Mouse (Mus musculus): ENCODE results near the gene Rexo1. TPM values are rescaled to one million over a fixed set of nuclear protein-coding genes. Genes with fewer than 3 reads are reported as not detected.

Rexo1 gene
- polyA plus RNA-seq, 1 experiment from 2014 or later = 30.3 TPM

- H3K27me3 ChIP-seq (replicated peaks; ENCODE audit: control insufficient read depth, insufficient read depth, low read length) = peaks cover 49% of the 10 kb centered on the region
- H3K4me3 ChIP-seq (replicated peaks; ENCODE audit: low read length) = no peak overlapping the region
- no peaks in the 10 kb centered on the region for H3K36me3 ChIP-seq (ENCODE audit: control insufficient read depth, insufficient read depth)
- H3K4me1 ChIP-seq (replicated peaks; ENCODE audit: control insufficient read depth, insufficient read depth, low read length) = peaks cover 2% of the 10 kb centered on the region; the same call in 1 of the 2 replicates
- no peak overlapping the region for H3K9ac ChIP-seq (replicated peaks; ENCODE audit: low read depth, low read length)
- no peak for ATAC-seq
- H3K27ac ChIP-seq (ENCODE audit: low read length) = no peak overlapping the region
- no peaks in the 10 kb centered on the region for H3K9me3 ChIP-seq (ENCODE audit: control insufficient read depth, low read length)
- WGBS = 1% methylated on average over 9 of the region's 9 CpGs
- no peak overlapping the region for H3K4me2 ChIP-seq (ENCODE audit: low read length)
These were observed 56.6 kb downstream of the Rexo1 start for GRCm38 (mm10) chr10:80504724-80505123.

DNA sequence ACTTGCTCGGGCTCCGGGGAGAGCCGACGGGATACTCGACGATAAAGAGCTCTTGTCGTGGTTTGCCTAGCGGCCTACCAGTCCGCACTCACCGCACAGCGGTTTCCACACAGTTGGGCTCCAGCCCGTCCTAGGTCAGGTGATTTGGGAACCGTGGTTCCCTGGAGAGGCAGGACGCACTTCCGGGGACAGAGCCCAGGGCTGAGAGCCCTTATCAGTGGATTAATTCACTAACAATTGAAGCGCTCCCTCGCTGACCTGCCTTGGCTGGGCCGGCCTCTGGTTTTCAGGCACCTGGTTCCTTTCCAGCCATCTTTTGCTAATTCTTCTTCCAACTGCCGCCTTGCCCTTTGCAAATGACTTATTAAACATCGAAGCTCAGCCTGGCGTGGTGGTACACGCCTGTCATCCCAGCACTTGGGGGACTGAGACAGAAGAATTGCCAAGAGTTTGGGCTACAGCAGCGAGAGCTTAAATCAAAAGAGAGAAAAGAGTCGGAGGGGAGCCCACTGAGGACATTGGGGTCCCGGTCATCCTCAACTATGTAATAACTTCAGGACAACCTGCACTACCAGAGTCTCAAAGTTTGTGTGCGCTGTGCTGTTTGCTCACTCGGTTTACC, 57.6 kb downstream of the Rexo1 start:
- no peaks in the 10 kb centered on the region for H3K9me3 ChIP-seq (ENCODE audit: control insufficient read depth, low read length)
- no peak overlapping the region for H3K9ac ChIP-seq (replicated peaks; ENCODE audit: low read depth, low read length)
- WGBS = 1% methylated on average over 27 of the region's 27 CpGs
- no peak for ATAC-seq
- H3K27me3 ChIP-seq (replicated peaks; ENCODE audit: control insufficient read depth, insufficient read depth, low read length) = peaks cover 59% of the 10 kb centered on the region
- H3K27ac ChIP-seq (ENCODE audit: low read length) = no peak overlapping the region
- H3K4me3 ChIP-seq (replicated peaks; ENCODE audit: low read length) = no peak overlapping the region
- no peaks in the 10 kb centered on the region for H3K36me3 ChIP-seq (ENCODE audit: control insufficient read depth, insufficient read depth)
- H3K4me2 ChIP-seq (ENCODE audit: low read length) = no peak overlapping the region
- no peaks in the 10 kb centered on the region for H3K4me1 ChIP-seq (replicated peaks; ENCODE audit: control insufficient read depth, insufficient read depth, low read length)

GRCm38 (mm10) chr10:80502819-80503314, 58.5 kb downstream of the Rexo1 start:
- no peaks in the 10 kb centered on the region for H3K36me3 ChIP-seq (ENCODE audit: control insufficient read depth, insufficient read depth)
- H3K4me1 ChIP-seq (replicated peaks; ENCODE audit: control insufficient read depth, insufficient read depth, low read length) = no peaks in the 10 kb centered on the region
- no peak overlapping the region for H3K27ac ChIP-seq (ENCODE audit: low read length)
- H3K4me3 ChIP-seq (replicated peaks; ENCODE audit: low read length) = no peak overlapping the region
- H3K9me3 ChIP-seq (ENCODE audit: control insufficient read depth, low read length) = no peaks in the 10 kb centered on the region
- H3K27me3 ChIP-seq (replicated peaks; ENCODE audit: control insufficient read depth, insufficient read depth, low read length) = peaks cover 65% of the 10 kb centered on the region
- 1% methylated on average over 22 of the region's 22 CpGs for WGBS
- ATAC-seq = no peak
- no peak overlapping the region for H3K9ac ChIP-seq (replicated peaks; ENCODE audit: low read depth, low read length)
- no peak overlapping the region for H3K4me2 ChIP-seq (ENCODE audit: low read length)

- Histone ChIP-seq H3K4me2 (ENCODE audit: low read length) (no peak overlapping the region), H3K9ac (replicated peaks; ENCODE audit: low read depth, low read length) (no peak overlapping the region), H3K27me3 (replicated peaks; ENCODE audit: control insufficient read depth, insufficient read depth, low read length) (peaks cover 71% of the 10 kb centered on the region), H3K4me3 (replicated peaks; ENCODE audit: low read length) (no peak overlapping the region), H3K4me1 (replicated peaks; ENCODE audit: control insufficient read depth, insufficient read depth, low read length) (no peaks in the 10 kb centered on the region), H3K36me3 (ENCODE audit: control insufficient read depth, insufficient read depth) (no peaks in the 10 kb centered on the region), H3K27ac (ENCODE audit: low read length) (no peak overlapping the region), H3K9me3 (ENCODE audit: control insufficient read depth, low read length) (no peaks in the 10 kb centered on the region)
- ATAC-seq = no peak
- WGBS = 0% methylated on average over 7 of the region's 7 CpGs
These were observed 59.1 kb downstream of the Rexo1 start for GRCm38 (mm10) chr10:80502291-80502690.

- ATAC-seq = no peak
- no peak overlapping the region for H3K4me2 ChIP-seq (ENCODE audit: low read length)
- no peak overlapping the region for H3K4me3 ChIP-seq (replicated peaks; ENCODE audit: low read length)
- H3K36me3 ChIP-seq (ENCODE audit: control insufficient read depth, insufficient read depth) = no peaks in the 10 kb centered on the region
- H3K4me1 ChIP-seq (replicated peaks; ENCODE audit: control insufficient read depth, insufficient read depth, low read length) = peaks cover 18% of the 10 kb centered on the region
- no peak overlapping the region for H3K9ac ChIP-seq (replicated peaks; ENCODE audit: low read depth, low read length)
- WGBS = under 1% methylated on average over 19 of the region's 20 CpGs
- no peak overlapping the region for H3K27ac ChIP-seq (ENCODE audit: low read length)
- peaks cover 85% of the 10 kb centered on the region for H3K27me3 ChIP-seq (replicated peaks; ENCODE audit: control insufficient read depth, insufficient read depth, low read length)
- H3K9me3 ChIP-seq (ENCODE audit: control insufficient read depth, low read length) = no peaks in the 10 kb centered on the region
These were observed 64.9 kb downstream of the Rexo1 start for GRCm38 (mm10) chr10:80496421-80496820.

- no peaks in the 10 kb centered on the region for H3K36me3 ChIP-seq (ENCODE audit: control insufficient read depth, insufficient read depth)
- peaks cover 18% of the 10 kb centered on the region for H3K4me1 ChIP-seq (replicated peaks; ENCODE audit: control insufficient read depth, insufficient read depth, low read length)
- under 1% methylated on average over 25 of the region's 35 CpGs for WGBS
- ATAC-seq = no peak
- H3K9me3 ChIP-seq (ENCODE audit: control insufficient read depth, low read length) = no peaks in the 10 kb centered on the region
- H3K9ac ChIP-seq (replicated peaks; ENCODE audit: low read depth, low read length) = no peak overlapping the region
- peak overlapping the region; percentile 16; the same call in 1 of the 2 replicates for H3K4me2 ChIP-seq (ENCODE audit: low read length)
- peaks cover 90% of the 10 kb centered on the region for H3K27me3 ChIP-seq (replicated peaks; ENCODE audit: control insufficient read depth, insufficient read depth, low read length)
- H3K4me3 ChIP-seq (replicated peaks; ENCODE audit: low read length) = peak overlapping the region; percentile 42
- no peak overlapping the region for H3K27ac ChIP-seq (ENCODE audit: low read length)
These were observed 65.5 kb downstream of the Rexo1 start for GRCm38 (mm10) chr10:80495901-80496300.

DNA sequence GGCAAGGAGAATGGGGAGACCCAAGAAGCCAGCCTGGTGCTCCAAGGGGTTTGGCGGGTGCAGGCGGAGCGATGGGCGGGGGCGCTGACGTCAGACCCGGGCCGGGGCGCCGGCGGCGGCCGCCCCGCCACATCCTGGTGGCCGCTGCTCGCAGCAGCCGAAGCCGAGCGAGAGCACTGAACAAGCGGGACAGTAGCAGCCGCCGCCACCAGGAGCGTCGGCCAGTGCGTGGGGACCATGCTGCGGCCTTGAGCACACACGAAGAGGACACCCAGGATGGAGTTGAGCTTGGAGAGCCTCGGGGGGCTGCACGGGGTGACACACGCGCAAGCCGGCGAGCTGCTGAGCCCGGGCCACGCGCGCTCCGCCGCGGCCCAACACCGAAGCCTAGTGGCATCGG, 66.6 kb downstream of the Rexo1 start, which contains the start of gene Onecut3:
Onecut3 (plus strand) TSS at position 104 of the 400 bp plus-strand sequence.
- H3K27ac ChIP-seq (ENCODE audit: low read length) = no peak within 1 kb of the TSS
- WGBS = under 1% methylated on average over 34 of the region's 42 CpGs
- peak within 1 kb of the TSS; percentile 31 for H3K9ac ChIP-seq (replicated peaks; ENCODE audit: low read depth, low read length)

More for the DNA sequence above, 66.6 kb downstream of the Rexo1 start, which contains the start of gene Onecut3:
- Histone ChIP-seq H3K4me3 (replicated peaks; ENCODE audit: low read length) (peak within 1 kb of the TSS; percentile 42), H3K36me3 (ENCODE audit: control insufficient read depth, insufficient read depth) (no peaks in the 10 kb centered on the region), H3K4me1 (replicated peaks; ENCODE audit: control insufficient read depth, insufficient read depth, low read length) (peaks cover 18% of the 10 kb centered on the region), H3K9me3 (ENCODE audit: control insufficient read depth, low read length) (no peaks in the 10 kb centered on the region), H3K27me3 (replicated peaks; ENCODE audit: control insufficient read depth, insufficient read depth, low read length) (peaks cover 90% of the 10 kb centered on the region), H3K4me2 (ENCODE audit: low read length) (peak within 1 kb of the TSS; percentile 60)
- ATAC-seq = peak; percentile 61; the same call in 1 of the 2 replicates

Small RNAs within 50 kb of the gene (microRNA-seq; reads per million reads assigned to microRNA genes)
- not detected for gene Mir6912

Other genes starting within 250 kb of the Rexo1 start
- gene 2310011J03Rik, start 241.0 kb downstream of the Rexo1 start, polyA plus RNA-seq (2015; fragmentation: Nextera tagmentation; extraction: Ambion mirVana) = 32.5 and 34.2 TPM in 2 replicates
- gene Pcsk4, start 232.1 kb downstream of the Rexo1 start, polyA plus RNA-seq (2015; fragmentation: Nextera tagmentation; extraction: Ambion mirVana) = 3.1 and 3.9 TPM in 2 replicates
- 2.2 and 3.2 TPM in 2 replicates for gene Reep6, start 231.6 kb downstream of the Rexo1 start, polyA plus RNA-seq (2015; fragmentation: Nextera tagmentation; extraction: Ambion mirVana)
- 0.51 and 0.66 TPM in 2 replicates for gene Adamtsl5, start 213.1 kb downstream of the Rexo1 start, polyA plus RNA-seq (2015; fragmentation: Nextera tagmentation; extraction: Ambion mirVana)
- 2.2 and 4.5 TPM in 2 replicates for gene Plk5, start 205.1 kb downstream of the Rexo1 start, polyA plus RNA-seq (2015; fragmentation: Nextera tagmentation; extraction: Ambion mirVana)
- 16.3 TPM in 2 replicates for gene Mex3d, start 173.9 kb downstream of the Rexo1 start, polyA plus RNA-seq (2015; fragmentation: Nextera tagmentation; extraction: Ambion mirVana)
- 247 and 256 TPM in 2 replicates for gene Mbd3, start 162.0 kb downstream of the Rexo1 start, polyA plus RNA-seq (2015; fragmentation: Nextera tagmentation; extraction: Ambion mirVana)
- gene Uqcr11, start 154.7 kb downstream of the Rexo1 start, polyA plus RNA-seq (2015; fragmentation: Nextera tagmentation; extraction: Ambion mirVana) = 455 and 522 TPM in 2 replicates
- gene Tcf3, start 127.9 kb downstream of the Rexo1 start, polyA plus RNA-seq (2015; fragmentation: Nextera tagmentation; extraction: Ambion mirVana) = 63.7 and 74.6 TPM in 2 replicates
- gene Onecut3, start 66.7 kb downstream of the Rexo1 start, polyA plus RNA-seq (2015; fragmentation: Nextera tagmentation; extraction: Ambion mirVana) = 0.07 and 0.46 TPM in 2 replicates
- 0.16 and 0.23 TPM in 2 replicates for gene Atp8b3, start 22.4 kb downstream of the Rexo1 start, polyA plus RNA-seq (2015; fragmentation: Nextera tagmentation; extraction: Ambion mirVana)
- 9.2 and 10.1 TPM in 2 replicates for gene Klf16, start 15.8 kb upstream of the Rexo1 start, polyA plus RNA-seq (2015; fragmentation: Nextera tagmentation; extraction: Ambion mirVana)
- gene Abhd17a, start 28.8 kb upstream of the Rexo1 start, polyA plus RNA-seq (2015; fragmentation: Nextera tagmentation; extraction: Ambion mirVana) = 92.2 and 93.1 TPM in 2 replicates
- 69.9 and 77.2 TPM in 2 replicates for gene Scamp4, start 41.3 kb upstream of the Rexo1 start, polyA plus RNA-seq (2015; fragmentation: Nextera tagmentation; extraction: Ambion mirVana)
- gene Adat3, start 41.3 kb upstream of the Rexo1 start, polyA plus RNA-seq (2015; fragmentation: Nextera tagmentation; extraction: Ambion mirVana) = 6.4 and 6.7 TPM in 2 replicates
- 3.1 and 4.1 TPM in 2 replicates for gene Gm49322, start 44.5 kb upstream of the Rexo1 start, polyA plus RNA-seq (2015; fragmentation: Nextera tagmentation; extraction: Ambion mirVana)
- 91.3 and 96.9 TPM in 2 replicates for gene Csnk1g2, start 61.3 kb upstream of the Rexo1 start, polyA plus RNA-seq (2015; fragmentation: Nextera tagmentation; extraction: Ambion mirVana)
- gene Btbd2, start 95.5 kb upstream of the Rexo1 start, polyA plus RNA-seq (2015; fragmentation: Nextera tagmentation; extraction: Ambion mirVana) = 75.2 and 79.7 TPM in 2 replicates
- gene Mknk2, start 116.6 kb upstream of the Rexo1 start, polyA plus RNA-seq (2015; fragmentation: Nextera tagmentation; extraction: Ambion mirVana) = 57.1 and 61.2 TPM in 2 replicates
- gene Mob3a, start 140.4 kb upstream of the Rexo1 start, polyA plus RNA-seq (2015; fragmentation: Nextera tagmentation; extraction: Ambion mirVana) = 56.9 and 59.4 TPM in 2 replicates
- 32.5 and 44.1 TPM in 2 replicates for gene Izumo4, start 140.6 kb upstream of the Rexo1 start, polyA plus RNA-seq (2015; fragmentation: Nextera tagmentation; extraction: Ambion mirVana)
- gene Ap3d1, start 180.7 kb upstream of the Rexo1 start, polyA plus RNA-seq (2015; fragmentation: Nextera tagmentation; extraction: Ambion mirVana) = 101 and 102 TPM in 2 replicates
- 17.4 and 22.5 TPM in 2 replicates for gene Dot1l, start 193.6 kb upstream of the Rexo1 start, polyA plus RNA-seq (2015; fragmentation: Nextera tagmentation; extraction: Ambion mirVana)
- 62.6 and 65.1 TPM in 2 replicates for gene Sf3a2, start 236.6 kb upstream of the Rexo1 start, polyA plus RNA-seq (2015; fragmentation: Nextera tagmentation; extraction: Ambion mirVana)
- 129 and 143 TPM in 2 replicates for gene Plekhj1, start 237.1 kb upstream of the Rexo1 start, polyA plus RNA-seq (2015; fragmentation: Nextera tagmentation; extraction: Ambion mirVana)
- gene Amh, start 243.7 kb upstream of the Rexo1 start, polyA plus RNA-seq (2015; fragmentation: Nextera tagmentation; extraction: Ambion mirVana) = 0.15 TPM in 1 of 2 replicates, not detected in the other

Measured in forebrain, embryonic 16.5 days (tissue).